Mouse (Mus musculus) CH12F3 (cell line): ENCODE measurements around the gene Mreg.
"Not testable (repeated sequence)": the region's sequence is repeated elsewhere in the genome, so short reads cannot be mapped to it uniquely, and the experiment has no call there.

Experiments
- in situ Hi-C: fragments of 300-500 bp; cut with MboI; formaldehyde crosslinking; loops from 2 replicates; pipeline ENCODE4 v1.14.3; 2020; ENCODE audit warnings: low sequenced_read_pairs

Gene Mreg

DNA sequence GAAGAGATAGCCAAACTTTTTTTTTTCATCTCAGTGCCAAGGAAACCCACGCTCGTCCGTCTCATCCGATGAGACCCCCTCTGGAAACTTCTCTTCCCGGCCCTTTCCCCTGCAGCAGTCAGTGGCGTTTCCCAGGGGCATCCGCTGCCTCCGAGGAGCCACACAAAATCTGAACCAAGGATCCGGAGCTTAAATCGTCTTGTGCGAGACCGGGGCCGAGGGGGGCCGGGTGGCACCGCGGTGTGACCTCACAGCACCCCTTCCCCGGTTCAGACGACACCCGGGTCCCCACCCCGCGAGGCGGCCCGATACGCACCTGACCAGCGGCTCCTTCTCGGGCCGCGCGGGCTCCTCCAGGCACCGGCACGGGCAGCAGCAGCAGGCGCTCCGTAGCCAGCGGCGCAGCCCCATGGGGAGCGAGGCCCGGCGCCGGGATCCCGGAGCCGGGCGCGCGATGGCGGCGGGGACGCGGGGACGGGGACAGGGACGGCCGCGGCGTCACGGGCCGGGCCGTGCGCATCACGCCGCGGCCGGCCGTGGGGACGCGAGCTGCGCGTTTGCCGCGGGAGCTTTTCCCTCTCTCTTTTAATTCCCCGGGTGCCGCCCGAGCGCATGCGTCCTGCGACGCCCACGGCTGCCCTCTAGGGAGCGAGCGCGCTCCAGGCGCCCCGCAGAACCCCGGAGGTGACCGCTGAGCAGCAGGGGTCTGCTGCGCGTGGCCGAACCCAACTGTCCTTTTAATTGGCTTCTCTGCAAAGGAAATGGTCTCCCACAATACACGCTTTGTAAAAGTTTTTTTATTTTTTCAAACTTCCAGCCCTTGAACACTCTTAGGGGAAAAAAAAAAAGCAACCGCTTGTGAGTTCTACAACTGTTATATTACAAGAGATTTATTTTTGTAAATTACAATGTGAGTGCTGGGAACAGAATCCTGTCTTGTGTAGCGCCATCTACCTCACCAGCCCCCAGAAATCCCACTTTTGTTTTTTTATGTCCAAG, at the start of gene Mreg:
Mreg (minus strand) TSS at position 607 of the 999 bp plus-strand sequence.
- in situ Hi-C loops = no loop called here

DNA sequence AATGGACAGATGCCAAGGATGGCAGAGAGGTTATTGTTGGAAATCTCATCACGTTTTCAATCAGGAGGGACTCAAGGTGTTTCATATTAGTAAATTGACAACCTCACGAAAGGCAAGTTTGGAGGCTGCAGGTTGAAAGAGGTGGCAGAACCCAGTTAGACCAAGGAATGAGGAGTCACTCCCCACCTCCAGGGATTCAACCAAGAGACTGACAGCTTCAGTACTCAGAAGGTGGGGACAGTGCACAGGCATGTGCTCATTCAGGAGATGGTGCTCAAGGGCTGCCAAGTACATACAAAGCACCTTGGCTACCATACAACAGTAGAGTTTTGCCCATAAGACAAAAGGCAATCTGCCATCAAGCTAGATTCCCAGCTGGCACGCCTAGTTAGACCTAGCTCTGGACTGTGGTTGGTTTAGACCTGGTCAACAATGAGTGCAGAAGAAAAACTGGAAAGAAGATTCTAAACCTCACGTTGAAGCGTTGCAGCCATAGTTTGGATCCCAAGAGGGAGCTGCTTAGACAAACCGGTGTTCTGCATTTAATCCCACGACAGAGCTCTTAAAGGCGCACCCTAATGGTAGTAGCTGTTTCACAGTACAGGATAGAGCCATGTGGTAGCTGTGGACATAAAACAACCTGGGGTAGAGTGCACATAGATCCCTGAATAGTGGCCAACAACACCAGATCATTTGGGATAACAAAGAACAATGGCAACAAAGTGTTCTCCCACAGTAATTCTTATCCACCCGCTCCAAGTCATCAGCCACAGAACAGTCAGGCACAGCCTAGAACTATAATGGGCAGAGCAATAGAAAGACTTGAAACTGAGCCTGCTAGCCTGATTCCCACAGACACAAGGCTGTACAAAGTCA, 44.5 kb upstream of the Mreg start:
- in situ Hi-C loops = no loop called here

DNA sequence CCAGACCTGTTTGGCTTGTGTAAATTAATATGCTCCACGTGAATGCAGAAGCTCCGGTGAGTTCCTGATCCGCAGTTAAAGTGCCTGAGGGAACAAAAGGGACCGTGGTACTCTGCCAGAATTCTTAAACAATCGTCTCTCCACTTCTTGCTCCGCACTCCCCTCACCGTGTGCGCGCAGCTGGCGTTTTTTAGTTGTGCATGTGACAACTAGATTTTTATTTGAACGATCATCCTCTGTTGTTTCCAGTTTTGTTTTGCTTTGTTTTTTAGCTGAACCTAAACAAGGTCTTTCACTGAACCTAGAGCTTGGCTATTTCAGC, 43.7 kb upstream of the Mreg start:
- in situ Hi-C loops = no loop called here

DNA sequence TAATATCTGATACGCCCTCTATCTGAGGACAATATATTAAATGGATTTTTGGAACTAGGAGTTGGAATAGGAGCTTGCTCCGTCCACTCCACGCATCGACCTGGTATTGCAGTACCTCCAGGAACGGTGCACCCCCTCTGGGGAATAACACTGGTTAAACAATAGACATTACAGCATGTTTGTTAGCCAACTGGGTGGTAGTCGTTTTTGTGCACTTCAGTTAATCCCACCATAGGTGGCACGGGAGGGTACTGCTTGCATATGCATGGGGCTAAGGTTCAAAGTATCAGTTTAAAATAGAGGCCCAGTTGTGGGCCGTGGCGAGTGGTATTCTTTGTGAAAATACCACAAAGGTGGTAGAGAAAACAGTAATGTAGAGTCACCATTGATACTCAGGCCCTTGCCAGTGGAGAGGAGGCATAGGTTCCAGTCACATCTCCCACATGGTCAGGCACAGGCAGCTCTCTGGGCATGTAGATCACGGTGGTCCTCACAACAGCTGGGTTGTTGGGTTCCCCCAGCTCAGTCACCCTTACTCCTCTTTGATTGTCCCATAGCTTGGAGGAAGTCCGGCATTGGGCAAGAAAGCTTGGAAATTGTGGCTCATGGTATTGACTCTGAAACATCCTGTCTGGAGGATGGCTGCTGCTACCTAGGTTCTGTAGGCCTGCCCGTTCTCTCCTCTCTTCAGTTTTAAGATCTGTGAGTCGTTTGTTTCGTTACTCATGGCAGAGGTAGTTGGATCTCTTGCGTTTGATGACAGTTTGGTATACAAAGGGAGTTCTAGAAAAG, 43.2 kb upstream of the Mreg start:
- in situ Hi-C loops = no loop called here

DNA sequence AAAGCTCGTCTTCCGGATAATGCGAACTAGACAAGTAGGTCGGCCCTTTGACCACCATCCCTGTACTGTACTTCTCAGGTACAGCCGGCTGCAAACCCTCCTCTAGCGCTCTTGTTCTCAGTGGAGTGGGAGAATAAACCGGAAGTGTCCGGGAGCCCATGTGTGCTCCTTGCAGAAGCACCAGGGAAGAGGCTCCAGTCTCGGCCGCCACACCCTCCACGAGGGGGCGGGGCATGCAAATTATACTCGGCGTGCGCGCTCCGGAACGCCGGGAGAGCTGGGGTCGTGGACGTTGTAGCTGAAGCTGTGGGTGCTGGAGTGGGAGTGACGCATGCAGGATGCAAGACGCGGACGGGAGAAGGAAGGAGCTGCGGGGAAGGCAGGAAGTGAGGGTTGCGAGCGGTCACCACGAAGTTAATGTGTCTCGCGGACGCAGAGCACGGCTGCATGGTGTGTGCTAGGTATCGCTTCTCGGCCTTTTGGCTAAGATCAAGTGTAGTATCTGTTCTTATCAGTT, 42.5 kb upstream of the Mreg start:
- in situ Hi-C loops = no loop called here

DNA sequence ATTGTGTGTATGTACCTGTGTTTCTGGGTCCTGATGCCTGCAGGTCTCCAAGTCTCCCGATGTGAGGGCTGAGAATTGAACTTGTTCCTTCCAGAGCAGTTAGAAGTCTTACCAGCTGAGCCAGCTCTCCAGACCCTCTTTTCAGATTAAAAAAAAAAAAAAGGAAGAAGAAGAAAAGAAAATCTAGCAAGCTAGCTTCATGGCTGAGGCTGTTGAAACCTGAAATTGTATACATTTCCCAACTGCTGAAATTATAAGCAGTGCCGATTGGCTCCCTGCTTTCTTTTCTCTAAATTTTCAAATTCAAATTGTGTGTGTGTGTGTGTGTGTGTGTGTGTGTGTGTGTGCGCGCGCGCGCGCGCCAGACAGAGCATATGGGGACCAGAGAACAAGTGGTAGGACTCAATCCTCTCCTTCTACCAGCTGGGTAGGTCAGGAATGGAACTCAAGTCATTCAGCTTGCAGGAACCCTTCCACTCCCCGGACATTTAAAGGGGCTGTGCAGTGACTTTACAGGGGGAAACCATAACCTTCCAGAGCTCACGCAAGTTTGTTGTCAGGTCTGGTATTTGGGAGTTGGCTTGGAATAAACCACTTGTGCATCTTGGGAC, 41.9 kb upstream of the Mreg start:
- in situ Hi-C loops = no loop called here

DNA sequence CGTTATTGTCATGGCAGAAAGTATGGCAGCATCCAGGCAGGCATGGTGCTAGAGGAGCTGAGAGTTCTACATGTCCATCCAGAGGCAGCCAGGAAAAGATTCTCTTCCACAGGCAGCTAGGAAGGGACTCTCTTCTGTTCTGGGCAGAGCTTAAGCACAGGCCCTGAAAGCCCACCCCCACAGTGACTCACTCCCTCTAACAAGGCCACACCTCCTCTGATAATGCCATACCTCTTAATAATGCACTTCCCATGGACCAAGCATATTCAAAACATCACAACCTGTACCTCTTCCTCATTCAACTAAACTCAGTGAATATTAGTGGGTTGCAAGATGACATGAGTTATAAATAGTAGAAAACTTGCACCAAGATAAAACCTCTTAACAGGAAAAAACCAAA, 39.7 kb upstream of the Mreg start:
- in situ Hi-C loops = no loop called here

DNA sequence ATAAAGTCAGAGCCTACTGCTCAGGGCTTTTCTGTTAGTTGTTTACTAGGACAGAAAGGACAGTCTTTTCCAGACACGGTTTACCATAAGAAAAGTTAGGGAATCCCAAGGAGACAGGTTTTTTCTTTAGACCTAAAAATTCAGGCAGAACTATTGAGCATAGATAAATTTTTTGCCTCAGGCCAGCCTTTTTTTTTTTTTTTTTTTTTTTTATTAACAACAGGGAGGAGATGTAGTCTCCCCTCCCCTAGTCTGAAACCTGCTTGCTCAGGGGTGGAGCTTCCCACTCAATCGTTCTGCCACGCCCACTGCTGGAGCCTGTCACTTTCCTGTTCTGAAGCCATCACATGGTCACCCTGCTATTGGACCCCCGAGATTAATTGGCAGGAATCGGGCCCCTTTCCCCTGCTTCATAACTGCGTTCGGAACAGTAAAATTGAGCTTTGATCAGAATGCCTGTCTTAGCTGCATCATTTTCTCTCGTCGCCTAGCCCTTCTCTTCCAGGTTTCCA, 36.2 kb upstream of the Mreg start:
- in situ Hi-C loops = not testable (repeated sequence)

DNA sequence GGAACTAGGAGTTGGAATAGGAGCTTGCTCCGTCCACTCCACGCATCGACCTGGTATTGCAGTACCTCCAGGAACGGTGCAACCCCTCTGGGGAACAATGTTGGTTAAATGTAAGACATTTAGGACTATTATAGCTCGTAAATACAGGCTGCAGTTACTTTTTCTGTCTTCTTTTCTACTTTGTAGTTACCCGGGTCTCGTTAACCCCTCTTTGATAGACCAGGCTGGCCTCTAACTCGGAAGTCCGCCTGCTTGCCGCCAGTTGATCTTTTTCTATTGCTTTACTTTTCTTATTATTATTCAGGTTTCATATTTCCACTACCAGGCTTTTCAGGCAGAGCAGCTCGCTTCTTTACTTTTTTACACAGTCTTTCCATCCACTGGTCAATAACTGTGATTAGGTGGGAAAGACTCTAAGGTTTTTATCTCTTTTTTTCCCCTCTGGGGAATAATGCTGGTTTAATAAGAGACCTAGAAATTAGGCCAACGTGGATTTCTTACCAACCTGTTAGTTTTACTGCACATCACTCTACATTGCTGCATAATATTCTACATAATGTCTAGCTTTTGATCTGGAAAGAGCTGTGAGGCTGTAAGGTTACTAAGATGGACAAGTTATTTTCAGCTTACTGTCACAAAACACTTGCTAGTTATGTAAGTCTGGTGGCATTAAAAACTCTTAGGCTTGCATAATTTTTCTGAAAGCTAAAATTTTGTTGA, 32.4 kb upstream of the Mreg start:
- in situ Hi-C loops = no loop called here

DNA sequence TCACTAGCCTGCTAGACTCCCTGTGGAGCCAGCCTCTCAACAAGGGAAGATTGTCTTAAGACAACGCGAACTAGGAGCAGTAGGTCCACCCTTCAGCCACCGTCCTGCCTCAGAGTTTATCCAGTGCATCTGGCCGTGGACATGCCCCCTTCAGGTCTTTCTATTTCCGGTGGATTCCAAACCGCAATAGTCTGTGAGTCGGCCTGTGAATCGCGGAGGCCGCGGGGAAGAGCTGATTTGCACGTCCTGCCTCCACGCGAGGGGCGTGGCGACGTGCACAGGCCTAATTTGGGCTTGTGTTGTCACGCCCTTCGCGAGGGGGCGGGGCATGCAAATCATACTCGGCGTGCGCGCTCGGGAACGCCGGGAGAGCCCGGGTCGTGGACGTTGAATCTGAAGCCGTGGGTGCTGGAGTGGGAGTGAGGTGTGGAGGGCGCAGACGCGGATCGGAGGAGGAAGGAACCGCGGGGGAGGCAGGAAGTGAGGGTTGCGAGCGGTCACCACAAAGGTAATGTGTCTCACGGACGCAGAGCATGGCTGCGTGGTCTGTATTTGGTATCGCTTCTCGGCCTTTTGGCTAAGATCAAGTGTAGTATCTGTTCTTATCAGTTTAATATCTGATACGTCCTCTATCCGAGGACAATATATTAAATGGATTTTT, 31.7 kb upstream of the Mreg start:
- in situ Hi-C loops = no loop called here

DNA sequence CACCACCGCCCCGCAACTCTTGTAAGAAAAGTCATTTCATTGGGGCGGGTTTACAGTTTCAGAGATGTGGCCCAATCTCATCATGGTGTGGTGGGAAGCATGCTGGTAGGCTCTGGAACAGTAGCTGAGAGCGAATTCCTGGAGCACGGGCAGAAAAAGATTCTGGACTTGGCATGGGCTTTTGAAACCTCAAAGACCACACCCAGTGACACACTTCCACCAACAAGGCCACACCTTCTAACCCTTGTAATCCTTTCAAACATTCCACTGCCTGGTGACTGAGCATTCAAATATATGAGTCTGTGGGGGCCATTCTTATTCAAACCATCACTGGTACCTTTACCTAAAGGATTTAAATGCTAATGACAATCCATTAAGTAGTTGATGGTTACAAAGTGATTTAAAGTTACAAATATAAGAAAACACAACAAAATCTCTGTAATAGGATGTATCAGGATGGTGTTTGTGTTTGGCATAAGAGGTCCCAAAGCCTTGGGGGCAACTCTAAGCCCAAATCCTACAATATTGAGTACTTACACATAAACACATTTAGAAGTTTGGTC, 30.6 kb upstream of the Mreg start:
- in situ Hi-C loops = no loop called here

DNA sequence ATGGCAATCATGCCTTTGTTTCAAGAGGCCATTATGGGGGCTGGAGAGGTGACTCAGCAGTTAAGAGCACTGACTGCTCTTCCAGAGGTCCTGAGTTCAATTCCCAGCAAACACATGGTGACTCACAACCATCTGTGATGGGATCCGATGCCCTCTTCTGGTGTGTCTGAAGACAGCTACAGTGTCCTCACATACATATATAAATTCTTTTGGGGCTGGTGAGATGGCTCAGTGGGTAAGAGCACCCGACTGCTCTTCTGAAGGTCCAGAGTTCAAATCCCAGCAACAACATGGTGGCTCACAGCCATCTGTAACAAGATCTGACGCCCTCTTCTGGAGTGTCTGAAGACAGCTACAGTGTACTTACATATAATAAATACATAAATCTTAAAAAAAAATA, 27.0 kb upstream of the Mreg start:
- in situ Hi-C loops = not testable (repeated sequence)

DNA sequence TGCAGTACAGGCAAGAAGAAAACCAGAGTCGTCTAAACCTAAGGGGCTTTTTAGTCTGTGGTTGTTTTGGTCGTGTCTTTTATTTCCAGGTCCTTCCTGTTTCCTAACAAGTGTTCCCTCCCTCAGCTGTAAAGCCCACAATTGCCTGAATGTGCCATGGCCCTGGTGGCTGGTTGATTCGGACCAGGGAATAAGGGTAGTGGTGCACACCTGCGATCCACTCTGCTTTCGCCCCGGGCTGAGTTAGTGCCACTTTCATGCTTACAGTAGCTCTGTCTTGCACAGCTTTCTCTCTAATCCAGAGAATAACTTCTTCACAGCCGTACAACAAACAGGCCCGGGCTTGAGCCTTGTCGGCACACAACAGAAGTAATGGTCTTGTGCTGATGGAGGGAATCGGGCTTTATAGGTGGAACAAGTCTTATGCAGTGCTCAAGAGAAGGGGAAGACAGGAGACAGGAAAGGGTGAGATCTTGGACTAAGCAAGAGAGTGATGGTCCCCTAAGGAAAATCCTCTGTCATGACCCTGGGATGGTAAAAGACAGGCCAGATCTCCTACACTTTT, 26.0 kb upstream of the Mreg start:
- in situ Hi-C loops = no loop called here

DNA sequence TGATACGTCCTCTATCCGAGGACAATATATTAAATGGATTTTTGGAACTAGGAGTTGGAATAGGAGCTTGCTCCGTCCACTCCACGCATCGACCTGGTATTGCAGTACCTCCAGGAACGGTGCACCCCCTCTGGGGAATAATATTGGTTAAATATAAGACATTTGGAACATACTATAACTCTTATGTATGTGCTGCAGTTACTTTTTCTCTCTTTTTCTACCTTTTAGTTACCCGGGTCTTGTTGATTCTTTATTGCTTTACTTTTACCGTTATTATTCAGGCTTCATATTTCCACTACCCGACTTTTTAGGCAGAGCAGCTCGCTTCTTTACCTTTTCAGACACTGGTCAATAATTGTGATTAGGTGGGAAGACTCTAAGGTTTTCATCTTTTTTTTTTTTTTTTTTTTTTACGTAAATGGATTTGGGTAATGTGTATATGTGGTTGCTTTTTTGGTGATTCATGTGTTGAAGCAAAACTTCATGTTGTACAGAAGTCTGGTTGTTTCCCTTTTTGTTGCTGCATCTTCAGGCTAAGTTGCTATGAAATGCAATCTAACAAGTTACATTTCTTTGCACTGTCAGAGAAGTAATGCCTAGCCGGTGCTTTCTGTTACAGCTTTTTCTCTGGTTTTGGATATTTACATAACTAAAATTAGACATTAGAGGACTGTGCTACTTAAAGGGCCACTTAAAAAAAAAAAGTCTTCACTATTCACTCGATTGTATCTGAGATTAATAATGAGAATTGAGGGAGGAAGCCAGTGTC, 25.1 kb upstream of the Mreg start:
- in situ Hi-C loops = no loop called here

DNA sequence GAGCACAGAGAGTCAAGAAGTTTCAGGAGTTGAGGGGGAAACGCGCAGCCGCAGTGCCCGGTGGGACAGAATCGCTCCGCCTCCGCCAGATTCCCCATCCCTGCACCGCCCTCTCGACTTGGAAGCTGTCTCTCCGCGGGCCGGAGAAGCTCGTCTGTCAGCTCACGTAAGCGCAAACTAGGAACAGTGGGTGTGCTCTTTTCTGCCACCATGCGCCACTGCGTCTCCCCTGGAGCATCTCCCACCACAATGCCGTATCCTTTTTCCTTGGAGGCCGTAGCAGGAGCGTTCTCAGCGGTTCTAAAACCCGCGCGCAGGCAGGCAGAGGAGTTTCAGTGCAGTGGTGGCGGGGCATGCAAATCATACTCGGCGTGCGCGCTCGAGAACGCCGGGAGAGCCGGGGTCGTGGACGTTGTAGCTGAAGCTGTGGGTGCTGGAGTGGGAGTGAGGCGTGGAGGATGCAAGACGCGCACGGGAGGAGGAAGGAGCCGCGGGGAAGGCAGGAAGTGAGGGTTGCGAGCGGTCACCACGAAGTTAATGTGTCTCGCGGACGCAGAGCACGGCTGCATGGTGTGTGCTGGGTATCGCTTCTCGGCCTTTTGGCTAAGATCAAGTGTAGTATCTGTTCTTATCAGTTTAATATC, 24.4 kb upstream of the Mreg start:
- in situ Hi-C loops = not testable (repeated sequence)

DNA sequence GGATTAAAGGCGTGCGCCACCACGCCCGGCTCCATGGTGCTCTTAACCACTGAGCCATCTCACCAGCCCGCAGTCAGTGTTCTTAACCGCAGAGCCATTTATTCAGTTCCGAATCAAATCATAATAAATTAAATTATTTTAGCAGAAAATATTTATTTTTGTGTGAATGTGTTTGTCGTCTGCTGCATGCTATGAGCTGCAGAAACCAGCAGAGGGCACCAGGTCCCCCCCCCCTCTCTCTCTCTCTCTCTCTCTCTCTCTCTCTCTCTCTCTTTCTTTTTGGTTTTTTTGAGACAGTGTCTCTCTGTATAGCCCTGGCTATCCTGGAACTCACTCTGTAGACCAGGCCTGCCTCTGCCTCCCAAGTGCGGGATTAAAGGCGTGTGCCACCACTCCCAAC, 20.5 kb upstream of the Mreg start:
- in situ Hi-C loops = not testable (repeated sequence)

DNA sequence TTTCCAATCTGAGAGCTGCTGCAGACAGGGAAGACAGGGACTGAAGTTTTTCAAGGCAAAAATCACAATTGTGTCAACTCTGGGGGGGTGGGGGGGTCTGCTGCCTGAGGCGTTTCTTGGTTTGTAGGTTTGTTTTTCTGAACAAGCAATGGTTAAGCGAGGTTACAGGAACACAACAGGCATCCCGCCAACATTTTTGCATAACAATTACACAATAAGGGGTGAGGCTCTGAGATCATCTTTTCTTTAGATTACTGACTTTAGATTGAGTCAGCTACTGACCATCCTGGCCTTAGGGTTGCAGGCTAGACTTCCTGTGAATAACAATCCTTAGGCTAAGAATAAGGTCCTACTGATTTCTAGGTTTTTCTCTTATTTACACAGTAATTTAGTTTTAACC, 16.9 kb upstream of the Mreg start:
- in situ Hi-C loops = no loop called here
